Mouse (Mus musculus): ENCODE measurements around the gene Wnt9b. TPM values are rescaled to one million over a fixed set of nuclear protein-coding genes. Genes with fewer than 3 reads are reported as not detected.

Wnt9b gene
- polyA plus RNA-seq, 1 experiment from 2014 or later: not detected

GRCm38 (mm10) chr11:103724331-103724771 is 25.3 kb downstream of the Wnt9b start:
- Histone ChIP-seq H3K27me3 (no peaks in the 10 kb centered on the region), H3K9ac (no peak overlapping the region), H3K36me3 (no peaks in the 10 kb centered on the region), H3K27ac (replicated peaks) (no peak overlapping the region), H3K4me2 (no peak overlapping the region), H3K9me3 (no peaks in the 10 kb centered on the region), H3K4me1 (replicated peaks) (peaks cover 14% of the 10 kb centered on the region), H3K4me3 (no peak overlapping the region)
- 80% methylated on average over 11 of the region's 11 CpGs for WGBS
- ATAC-seq (ENCODE audit: low read depth): no peak

- no peak overlapping the region for H3K4me3 ChIP-seq
- H3K36me3 ChIP-seq: no peaks in the 10 kb centered on the region
- peak overlapping the region; percentile 41; the same call in 1 of the 2 replicates for H3K9ac ChIP-seq
- no peaks in the 10 kb centered on the region for H3K9me3 ChIP-seq
- ATAC-seq (ENCODE audit: low read depth): peak; percentile 62; the same call in 1 of the 2 replicates
- H3K4me1 ChIP-seq (replicated peaks): peaks cover 14% of the 10 kb centered on the region
- peak overlapping the region; percentile 40 for H3K4me2 ChIP-seq
- WGBS: 29% methylated on average over 9 of the region's 9 CpGs
- H3K27ac ChIP-seq (replicated peaks): peak overlapping the region; percentile 46
- H3K27me3 ChIP-seq: no peaks in the 10 kb centered on the region
Observed at GRCm38 (mm10) chr11:103722040-103722481, 27.6 kb downstream of the Wnt9b start.

- H3K4me3 ChIP-seq: no peak overlapping the region
- peaks cover 14% of the 10 kb centered on the region for H3K4me1 ChIP-seq (replicated peaks)
- peak; percentile 55; the same call in 1 of the 2 replicates for ATAC-seq (ENCODE audit: low read depth)
- H3K36me3 ChIP-seq: no peaks in the 10 kb centered on the region
- peak overlapping the region; percentile 46; the same call in 1 of the 2 replicates for H3K27ac ChIP-seq (replicated peaks)
- no peaks in the 10 kb centered on the region for H3K27me3 ChIP-seq
- 38% methylated on average over 15 of the region's 15 CpGs for WGBS
- H3K9me3 ChIP-seq: no peaks in the 10 kb centered on the region
- peak overlapping the region; percentile 40 for H3K4me2 ChIP-seq
- peak overlapping the region; percentile 41; the same call in 1 of the 2 replicates for H3K9ac ChIP-seq
Observed at GRCm38 (mm10) chr11:103721468-103722039, 28.1 kb downstream of the Wnt9b start.

- Histone ChIP-seq H3K9me3 (no peaks in the 10 kb centered on the region), H3K27ac (replicated peaks) (no peak overlapping the region), H3K27me3 (no peaks in the 10 kb centered on the region), H3K4me2 (no peak overlapping the region), H3K9ac (no peak overlapping the region), H3K4me1 (replicated peaks) (peaks cover 14% of the 10 kb centered on the region), H3K4me3 (no peak overlapping the region), H3K36me3 (no peaks in the 10 kb centered on the region)
- ATAC-seq (ENCODE audit: low read depth): no peak
- WGBS: 78% methylated on average over 5 of the region's 5 CpGs
Observed at GRCm38 (mm10) chr11:103719436-103719835, 30.2 kb downstream of the Wnt9b start.

GRCm38 (mm10) chr11:103716971-103717370 is 32.6 kb downstream of the Wnt9b start:
- 67% methylated on average over 9 of the region's 9 CpGs for WGBS
- no peaks in the 10 kb centered on the region for H3K36me3 ChIP-seq
- H3K9ac ChIP-seq: no peak overlapping the region
- no peak overlapping the region for H3K27ac ChIP-seq (replicated peaks)
- no peaks in the 10 kb centered on the region for H3K9me3 ChIP-seq
- no peak for ATAC-seq (ENCODE audit: low read depth)
- peaks cover 7% of the 10 kb centered on the region for H3K4me1 ChIP-seq (replicated peaks)
- no peak overlapping the region for H3K4me3 ChIP-seq
- no peak overlapping the region for H3K4me2 ChIP-seq
- H3K27me3 ChIP-seq: no peaks in the 10 kb centered on the region

- Histone ChIP-seq H3K4me2 (no peak overlapping the region), H3K27me3 (0 out of 2 replicates have a peak, but pooled peaks cover 3% of the 10 kb centered on the region), H3K27ac (replicated peaks) (no peak overlapping the region), H3K4me1 (replicated peaks) (no peaks in the 10 kb centered on the region), H3K4me3 (no peak overlapping the region), H3K9me3 (no peaks in the 10 kb centered on the region), H3K9ac (no peak overlapping the region), H3K36me3 (no peaks in the 10 kb centered on the region)
- WGBS: 88% methylated on average over 2 of the region's 2 CpGs
- ATAC-seq (ENCODE audit: low read depth): no peak
Observed at GRCm38 (mm10) chr11:103714074-103714473, 35.5 kb downstream of the Wnt9b start.

GRCm38 (mm10) chr11:103711851-103712587 is 37.6 kb downstream of the Wnt9b start:
- Histone ChIP-seq H3K9me3 (no peaks in the 10 kb centered on the region), H3K9ac (no peak overlapping the region), H3K36me3 (no peaks in the 10 kb centered on the region), H3K4me1 (replicated peaks) (no peaks in the 10 kb centered on the region), H3K27ac (replicated peaks) (no peak overlapping the region), H3K4me2 (no peak overlapping the region), H3K4me3 (no peak overlapping the region), H3K27me3 (0 out of 2 replicates have a peak, but pooled peaks cover 3% of the 10 kb centered on the region)
- no peak for ATAC-seq (ENCODE audit: low read depth)
- WGBS: 51% methylated on average over 28 of the region's 28 CpGs

GRCm38 (mm10) chr11:103709982-103710381 is 39.6 kb downstream of the Wnt9b start:
- Histone ChIP-seq H3K4me3 (no peak overlapping the region), H3K36me3 (no peaks in the 10 kb centered on the region), H3K27ac (replicated peaks) (no peak overlapping the region), H3K9me3 (no peaks in the 10 kb centered on the region), H3K27me3 (0 out of 2 replicates have a peak, but pooled peaks cover 3% of the 10 kb centered on the region), H3K4me2 (no peak overlapping the region), H3K9ac (no peak overlapping the region), H3K4me1 (replicated peaks) (no peaks in the 10 kb centered on the region)
- ATAC-seq (ENCODE audit: low read depth): no peak
- 88% methylated on average over 1 of the region's 1 CpGs for WGBS

GRCm38 (mm10) chr11:103707005-103707404 is 42.6 kb downstream of the Wnt9b start:
- H3K36me3 ChIP-seq: peaks cover 7% of the 10 kb centered on the region; the same call in 1 of the 2 replicates
- no peak overlapping the region for H3K27ac ChIP-seq (replicated peaks)
- H3K9ac ChIP-seq: no peak overlapping the region
- H3K4me1 ChIP-seq (replicated peaks): no peaks in the 10 kb centered on the region
- WGBS: 56% methylated on average over 8 of the region's 8 CpGs
- no peak overlapping the region for H3K4me2 ChIP-seq
- 0 out of 2 replicates have a peak, but pooled peaks cover 3% of the 10 kb centered on the region for H3K27me3 ChIP-seq
- ATAC-seq (ENCODE audit: low read depth): no peak
- no peak overlapping the region for H3K4me3 ChIP-seq
- no peaks in the 10 kb centered on the region for H3K9me3 ChIP-seq

GRCm38 (mm10) chr11:103698226-103698625 is 51.4 kb downstream of the Wnt9b start:
- H3K4me1 ChIP-seq (replicated peaks): peaks cover 23% of the 10 kb centered on the region
- ATAC-seq (ENCODE audit: low read depth): peak; percentile 3; the same call in 1 of the 2 replicates
- peak overlapping the region; percentile 98 for H3K27ac ChIP-seq (replicated peaks)
- no peaks in the 10 kb centered on the region for H3K9me3 ChIP-seq
- WGBS: 72% methylated on average over 2 of the region's 2 CpGs
- peak overlapping the region; percentile 93 for H3K4me3 ChIP-seq
- H3K4me2 ChIP-seq: peak overlapping the region; percentile 68
- H3K27me3 ChIP-seq: no peaks in the 10 kb centered on the region
- H3K9ac ChIP-seq: peak overlapping the region; percentile 92
- H3K36me3 ChIP-seq: peaks cover 4% of the 10 kb centered on the region; the same call in 1 of the 2 replicates

- H3K36me3 ChIP-seq: peaks cover 3% of the 10 kb centered on the region; the same call in 1 of the 2 replicates
- no peaks in the 10 kb centered on the region for H3K9me3 ChIP-seq
- WGBS: 1% methylated on average over 57 of the region's 57 CpGs
- peak within 1 kb of the TSS; percentile 68 for H3K4me2 ChIP-seq
- ATAC-seq (ENCODE audit: low read depth): peak; percentile 98
- peak within 1 kb of the TSS; percentile 93 for H3K4me3 ChIP-seq
- H3K27ac ChIP-seq (replicated peaks): peak within 1 kb of the TSS; percentile 98
- peak within 1 kb of the TSS; percentile 92 for H3K9ac ChIP-seq
- H3K4me1 ChIP-seq (replicated peaks): peaks cover 23% of the 10 kb centered on the region
- no peaks in the 10 kb centered on the region for H3K27me3 ChIP-seq
Observed at GRCm38 (mm10) chr11:103697565-103698176, 52.0 kb downstream of the Wnt9b start, which contains the start of gene Gosr2. Gosr2 (minus strand) TSS chr11:103697898.

All from neural tube, embryonic 13.5 days (tissue).